Mouse (Mus musculus) midbrain, embryonic 14.5 days (tissue): ENCODE results near the gene Nr4a1. TPM values are rescaled to one million over a fixed set of nuclear protein-coding genes. Genes with fewer than 3 reads are reported as not detected.

Experiments
- ATAC-seq: fragments of 200-750 bp; cut with Nextera tagmentation; 2 replicates; pipeline ENCODE4 v1.8.0; 2017; ENCODE audit warnings: moderate number of reproducible peaks, moderate library complexity; ENCODE audit not compliant: low FRiP score, low TSS enrichment
- DNase-seq: peaks from one replicate; pipeline ENCODE4 v3.0.0-alpha.2; 2015
- H3K27ac ChIP-seq: fragments of 300-500 bp; sonication (generic); replicated peaks from 2 replicates; pipeline ENCODE4 v1.5.1; 2014; ENCODE audit warnings: mild to moderate bottlenecking, low read depth, low read length, moderate library complexity
- H3K27me3 ChIP-seq: fragments of 300-500 bp; sonication (generic); 2 replicates; pipeline ENCODE4 v1.6.1; 2014; ENCODE audit warnings: low read length, control low read depth, mixed read lengths; ENCODE audit not compliant: control insufficient read depth, insufficient read depth
- H3K36me3 ChIP-seq: fragments of 300-500 bp; sonication (generic); 2 replicates; pipeline ENCODE4 v1.6.1; 2014; ENCODE audit warnings: low read length, control low read depth; ENCODE audit not compliant: control insufficient read depth, insufficient read depth
- H3K4me1 ChIP-seq: fragments of 300-500 bp; sonication (generic); 2 replicates; pipeline ENCODE4 v1.6.1; 2014; ENCODE audit warnings: mild to moderate bottlenecking, antibody characterized with exemption, low read length, control low read depth; ENCODE audit not compliant: control insufficient read depth, insufficient read depth
- H3K4me2 ChIP-seq: fragments of 300-500 bp; sonication (generic); 2 replicates; pipeline ENCODE4 v1.6.1; 2014; ENCODE audit warnings: mild to moderate bottlenecking, low read length, moderate library complexity
- H3K4me3 ChIP-seq: fragments of 300-500 bp; sonication (generic); replicated peaks from 2 replicates; pipeline ENCODE4 v1.5.1; 2014; ENCODE audit warnings: low read depth, low read length
- H3K9ac ChIP-seq: fragments of 300-500 bp; sonication (generic); replicated peaks from 2 replicates; pipeline ENCODE4 v1.6.1; 2014; ENCODE audit warnings: mild to moderate bottlenecking, low read length, moderate library complexity
- H3K9me3 ChIP-seq: fragments of 300-500 bp; sonication (generic); 2 replicates; pipeline ENCODE4 v1.6.1; 2016; ENCODE audit warnings: low read length, control low read depth, mixed read lengths; ENCODE audit not compliant: control insufficient read depth
- WGBS: fragments of 180-500 bp; shearing (Covaris S2); extraction: QIAGEN DNeasy Blood & Tissue Kit; methylation state at CpG from one replicate; pipeline ENCODE4 v1.1.7; 2014; 5-methylcytosine and 5-hydroxymethylcytosine counted together
- polyA plus RNA-seq: library from polyadenylated mRNA; unstranded; fragments of >200 nt; fragmentation: Nextera tagmentation; extraction: Ambion mirVana; gene quantifications from 2 replicates; pipeline ENCODE4 v1.2.1, GENCODE M21; 2014

The Nr4a1 gene
- polyA plus RNA-seq: 2.9 and 3.5 TPM in 2 replicates

DNA sequence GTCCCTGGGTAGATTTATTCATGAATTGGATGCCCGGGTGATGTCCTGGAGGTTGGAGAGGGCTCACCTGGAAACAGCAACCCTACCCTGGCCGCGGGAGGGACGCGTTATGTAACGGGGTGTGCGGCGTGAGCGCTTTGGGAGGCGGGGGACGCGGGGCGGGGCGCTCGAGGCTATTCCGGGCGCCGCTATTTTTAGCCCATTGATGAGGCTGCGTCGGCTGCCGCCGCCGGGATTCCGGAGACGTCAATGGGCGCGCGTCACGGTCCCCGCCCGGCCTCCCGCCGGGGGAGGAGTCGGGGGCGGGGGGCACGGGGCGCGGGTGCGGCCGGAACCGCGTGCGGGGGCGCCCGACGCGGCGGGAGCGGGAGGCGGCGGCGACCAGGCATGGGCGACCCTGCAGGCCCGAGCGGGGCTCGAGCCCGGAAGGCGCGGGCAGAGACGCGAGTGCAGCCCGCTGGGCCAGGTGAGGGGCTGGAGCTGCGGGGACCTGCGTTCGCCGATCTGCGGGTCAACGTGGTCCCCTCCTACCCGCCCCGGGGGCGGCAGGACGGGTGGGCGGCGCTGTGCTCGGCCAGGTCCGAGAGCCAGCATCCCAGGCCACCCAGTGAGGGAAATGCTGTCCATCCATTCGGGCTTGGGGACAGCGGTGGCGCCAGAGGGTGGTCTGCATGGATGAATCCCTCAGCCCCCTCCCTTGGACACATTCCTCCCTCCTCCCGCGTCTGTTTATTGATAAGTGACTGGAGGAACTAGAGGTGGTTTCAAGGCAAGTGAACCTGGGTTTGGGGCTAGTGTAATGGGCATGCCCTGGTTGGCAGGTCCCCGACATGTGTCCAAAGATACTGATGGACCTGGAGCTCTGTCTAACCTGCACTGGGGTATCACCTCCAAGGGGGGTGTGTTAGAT is at the start of gene Nr4a1:
TSS of gene Nr4a1 (plus strand) at position 384 of the 910 bp plus-strand sequence.
- H3K27ac ChIP-seq: peak within 1 kb of the TSS; percentile 41; the same call in 1 of the 2 replicates
- under 1% methylated on average over 73 of the region's 82 CpGs for WGBS
- DNase-seq: peak; percentile 81

DNA sequence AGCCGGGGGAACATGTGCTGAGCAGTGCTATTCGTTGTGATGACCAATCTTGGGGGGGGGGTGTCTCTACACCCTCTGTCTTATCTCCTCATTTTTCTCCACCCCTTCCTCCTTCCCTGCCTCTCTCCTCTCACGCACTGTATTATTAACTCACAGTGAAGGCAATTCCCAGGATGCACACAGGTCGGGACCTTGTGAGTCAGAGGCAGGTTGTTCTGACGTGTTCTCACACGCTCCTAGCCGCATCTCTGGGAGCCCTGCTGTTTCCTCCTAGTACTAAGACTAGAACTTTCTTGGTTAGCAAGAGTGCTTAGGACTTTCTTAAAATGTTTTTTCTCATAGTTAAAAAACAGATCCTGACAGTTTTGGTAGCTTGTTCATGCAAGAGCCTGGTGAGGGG is 49.3 kb upstream of the Nr4a1 start:
- WGBS: 85% methylated on average over 7 of the region's 7 CpGs
- H3K36me3 ChIP-seq: peaks cover 97% of the 10 kb centered on the region

More for the DNA sequence above, at the start of gene Nr4a1:
- no peaks in the 10 kb centered on the region for H3K27me3 ChIP-seq
- peak within 1 kb of the TSS; percentile 82 for H3K4me2 ChIP-seq
- H3K9ac ChIP-seq: peak within 1 kb of the TSS; percentile 77
- H3K9me3 ChIP-seq: no peaks in the 10 kb centered on the region
- H3K36me3 ChIP-seq: no peaks in the 10 kb centered on the region
- peak within 1 kb of the TSS; percentile 59 for H3K4me3 ChIP-seq
- ATAC-seq: peak; percentile 67
- H3K4me1 ChIP-seq: 0 out of 2 replicates have a peak, but pooled peaks cover 7% of the 10 kb centered on the region

DNA sequence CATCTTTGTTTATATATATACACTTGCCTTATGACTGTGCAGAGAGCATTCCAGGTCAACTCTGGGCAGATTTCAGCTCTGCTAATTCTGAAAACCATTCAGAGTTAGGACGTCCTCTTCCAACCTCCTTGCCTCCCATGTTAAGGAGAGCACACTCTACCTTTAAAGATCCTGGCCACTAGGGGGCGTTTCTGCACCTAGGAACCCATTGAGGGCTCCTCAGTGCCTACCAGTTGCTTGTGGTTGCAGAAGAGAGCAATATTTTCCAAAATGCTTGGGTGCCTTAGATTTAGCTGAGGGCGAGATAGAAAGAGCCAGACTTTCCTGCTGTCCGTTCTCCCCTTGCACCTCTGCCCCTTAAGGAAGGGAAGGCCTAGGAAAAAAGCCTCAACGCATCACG is 43.8 kb upstream of the Nr4a1 start:
- peak; percentile 86 for DNase-seq
- Histone ChIP-seq H3K4me3 (no peak overlapping the region), H3K4me2 (no peak overlapping the region), H3K9me3 (no peaks in the 10 kb centered on the region), H3K9ac (no peak overlapping the region), H3K27ac (no peak overlapping the region), H3K36me3 (peaks cover 89% of the 10 kb centered on the region), H3K27me3 (no peaks in the 10 kb centered on the region), H3K4me1 (no peaks in the 10 kb centered on the region)
- 59% methylated on average over 6 of the region's 6 CpGs for WGBS
- ATAC-seq: no peak

More for the DNA sequence above, 49.3 kb upstream of the Nr4a1 start:
- Histone ChIP-seq H3K9ac (no peak overlapping the region), H3K27me3 (no peaks in the 10 kb centered on the region), H3K4me1 (no peaks in the 10 kb centered on the region), H3K9me3 (no peaks in the 10 kb centered on the region), H3K27ac (no peak overlapping the region), H3K4me3 (no peak overlapping the region), H3K4me2 (no peak overlapping the region)
- no peak for ATAC-seq
- DNase-seq: no peak

DNA sequence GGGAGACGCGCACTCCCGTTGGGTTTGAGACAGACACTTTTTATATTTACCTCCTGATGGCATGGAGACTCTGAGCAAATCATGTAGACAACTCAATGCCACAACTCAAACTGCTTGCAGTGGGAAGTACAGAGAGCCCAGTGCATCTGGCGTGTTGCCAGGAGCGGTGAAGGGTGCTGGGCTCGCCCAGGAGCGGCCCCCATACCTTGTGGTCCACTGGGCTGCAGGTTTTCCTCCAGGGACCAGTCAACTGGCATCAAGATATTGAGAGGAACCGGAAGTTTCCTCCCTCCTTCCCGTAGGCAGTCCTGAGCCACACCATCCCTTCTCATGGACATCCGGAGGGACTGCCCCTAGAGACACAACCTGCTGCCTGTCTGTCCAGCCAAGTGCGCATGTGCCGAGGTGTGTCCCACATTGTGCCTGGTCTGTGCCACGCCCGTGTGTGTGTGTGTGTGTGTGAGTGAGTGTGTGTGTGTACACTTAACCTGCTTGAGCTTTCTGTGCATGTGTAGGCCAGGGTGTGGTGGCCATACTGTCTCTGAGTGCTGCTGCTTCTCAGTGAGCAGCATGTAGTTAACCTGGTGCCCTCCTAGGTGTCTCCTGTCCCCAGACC is 43.0 kb upstream of the Nr4a1 start:
- H3K27me3 ChIP-seq: no peaks in the 10 kb centered on the region
- ATAC-seq (no peak), DNase-seq (no peak)
- no peak overlapping the region for H3K9ac ChIP-seq
- no peak overlapping the region for H3K4me2 ChIP-seq
- no peak overlapping the region for H3K27ac ChIP-seq
- no peaks in the 10 kb centered on the region for H3K9me3 ChIP-seq
- H3K4me3 ChIP-seq: no peak overlapping the region
- WGBS: 93% methylated on average over 14 of the region's 14 CpGs
- H3K36me3 ChIP-seq: peaks cover 83% of the 10 kb centered on the region
- no peaks in the 10 kb centered on the region for H3K4me1 ChIP-seq

DNA sequence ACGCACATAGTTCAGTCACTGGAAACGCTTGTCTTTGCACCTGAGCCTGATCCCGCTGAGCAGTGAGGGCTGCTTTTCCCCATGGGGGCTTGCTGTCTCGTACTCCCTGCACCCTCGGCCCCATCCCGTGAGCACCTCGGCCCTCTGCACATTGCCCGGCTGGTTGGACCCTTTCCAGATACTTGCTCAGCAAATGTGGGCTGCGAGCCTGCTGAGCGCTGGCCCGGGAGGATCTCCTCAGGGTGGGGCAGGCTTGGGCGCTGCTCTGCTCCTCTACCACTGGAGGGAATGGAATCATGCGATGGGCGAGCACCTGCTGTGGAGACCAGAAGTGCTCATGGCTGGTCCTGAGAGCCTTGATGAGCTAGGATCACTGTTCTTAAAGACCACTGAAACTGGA is 41.6 kb upstream of the Nr4a1 start:
- WGBS: 84% methylated on average over 14 of the region's 14 CpGs
- H3K4me1 ChIP-seq: no peaks in the 10 kb centered on the region
- no peak overlapping the region for H3K27ac ChIP-seq
- no peaks in the 10 kb centered on the region for H3K9me3 ChIP-seq
- ATAC-seq (no peak), DNase-seq (no peak)
- H3K27me3 ChIP-seq: no peaks in the 10 kb centered on the region
- H3K9ac ChIP-seq: no peak overlapping the region
- peaks cover 70% of the 10 kb centered on the region for H3K36me3 ChIP-seq
- no peak overlapping the region for H3K4me3 ChIP-seq
- no peak overlapping the region for H3K4me2 ChIP-seq

DNA sequence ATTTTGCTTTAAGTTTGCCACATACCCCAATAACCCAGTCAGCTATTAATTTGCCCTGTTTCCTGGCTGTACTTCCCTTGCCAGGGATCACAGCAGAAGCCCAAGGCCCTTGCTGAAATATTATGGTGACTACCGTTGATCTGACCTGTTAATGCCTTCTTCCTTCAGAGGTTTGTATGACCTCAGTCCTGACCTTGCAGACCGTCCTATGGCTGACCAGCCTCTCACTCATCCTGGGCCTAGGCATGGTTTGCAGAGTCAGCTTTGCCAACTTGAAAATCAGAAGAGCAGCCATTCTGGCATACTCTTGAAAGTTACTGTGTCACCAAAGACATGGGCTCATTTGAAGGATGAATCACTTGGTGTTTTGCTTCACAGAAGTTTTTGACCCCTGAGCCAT is 38.9 kb upstream of the Nr4a1 start:
- Histone ChIP-seq H3K9ac (no peak overlapping the region), H3K4me2 (no peak overlapping the region), H3K27me3 (no peaks in the 10 kb centered on the region), H3K9me3 (no peaks in the 10 kb centered on the region), H3K4me1 (no peaks in the 10 kb centered on the region), H3K36me3 (peaks cover 43% of the 10 kb centered on the region), H3K4me3 (no peak overlapping the region), H3K27ac (no peak overlapping the region)
- DNase-seq (no peak), ATAC-seq (no peak)
- WGBS: 82% methylated on average over 2 of the region's 2 CpGs

DNA sequence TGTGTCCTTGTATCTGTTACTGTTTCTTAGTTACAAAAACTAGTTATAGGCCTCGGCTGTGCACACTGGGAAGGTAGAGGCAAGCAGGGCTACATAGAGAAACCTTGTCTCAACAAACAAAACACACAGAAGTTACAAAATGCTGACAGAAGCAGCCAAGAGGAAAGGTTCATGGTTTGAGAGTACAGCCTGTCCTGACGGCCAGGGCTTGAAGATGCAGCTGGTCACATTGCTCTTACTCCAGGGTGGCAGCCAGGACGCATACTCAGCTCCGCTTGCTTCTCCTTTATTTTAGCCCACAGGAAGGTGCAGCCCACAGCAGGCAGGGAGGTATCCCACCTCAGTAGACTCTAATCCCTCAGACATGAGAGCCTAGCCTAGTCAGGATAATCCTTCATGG is 38.0 kb upstream of the Nr4a1 start:
- H3K9ac ChIP-seq: no peak overlapping the region
- H3K4me2 ChIP-seq: no peak overlapping the region
- peaks cover 34% of the 10 kb centered on the region for H3K36me3 ChIP-seq
- 77% methylated on average over 4 of the region's 4 CpGs for WGBS
- no peaks in the 10 kb centered on the region for H3K27me3 ChIP-seq
- H3K4me1 ChIP-seq: no peaks in the 10 kb centered on the region
- H3K9me3 ChIP-seq: no peaks in the 10 kb centered on the region
- H3K4me3 ChIP-seq: no peak overlapping the region
- ATAC-seq (no peak), DNase-seq (no peak)
- H3K27ac ChIP-seq: no peak overlapping the region

DNA sequence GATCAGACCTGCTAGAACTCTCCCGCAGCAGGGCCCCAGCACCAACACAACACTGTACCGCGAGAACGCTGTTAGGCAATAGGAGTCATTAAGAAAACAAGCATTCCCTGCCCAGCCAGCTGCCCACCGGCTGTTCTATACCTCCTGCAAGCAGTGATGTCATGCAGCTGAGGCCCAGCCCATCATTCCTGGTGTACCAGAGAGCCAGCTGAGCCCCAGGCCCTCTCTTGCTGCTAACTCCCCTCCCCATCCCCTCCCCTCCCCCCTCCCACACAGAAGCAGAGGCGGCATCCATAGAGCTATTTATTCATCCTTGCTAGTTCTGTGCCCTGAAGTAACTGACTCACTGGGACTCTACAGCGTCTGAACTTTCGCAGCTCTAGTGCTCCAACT is 33.2 kb upstream of the Nr4a1 start:
- ATAC-seq (peak; percentile 58), DNase-seq (peak; percentile 71)
- Histone ChIP-seq H3K36me3 (no peaks in the 10 kb centered on the region), H3K4me3 (no peak overlapping the region), H3K4me2 (peak overlapping the region; percentile 25; the same call in 1 of the 2 replicates), H3K27ac (peak overlapping the region; percentile 37; the same call in 1 of the 2 replicates), H3K27me3 (no peaks in the 10 kb centered on the region), H3K9me3 (no peaks in the 10 kb centered on the region), H3K4me1 (peaks cover 34% of the 10 kb centered on the region), H3K9ac (no peak overlapping the region)
- WGBS: 3% methylated on average over 8 of the region's 8 CpGs
